Mouse (Mus musculus) erythroblast, embryonic 14.5 days (primary cell): ENCODE results near the gene Bco1.

Experiments used
- GATA1 ChIP-seq: IDR thresholded peaks from 2 replicates; pipeline ENCODE4 v1.6.1; 2012; ENCODE audit warnings: low read length, inconsistent platforms, mixed read lengths
- TAL1 ChIP-seq: IDR thresholded peaks from 3 replicates; pipeline ENCODE4 v1.6.1; 2012; ENCODE audit warnings: low read length, inconsistent platforms, mixed read lengths

DNA sequence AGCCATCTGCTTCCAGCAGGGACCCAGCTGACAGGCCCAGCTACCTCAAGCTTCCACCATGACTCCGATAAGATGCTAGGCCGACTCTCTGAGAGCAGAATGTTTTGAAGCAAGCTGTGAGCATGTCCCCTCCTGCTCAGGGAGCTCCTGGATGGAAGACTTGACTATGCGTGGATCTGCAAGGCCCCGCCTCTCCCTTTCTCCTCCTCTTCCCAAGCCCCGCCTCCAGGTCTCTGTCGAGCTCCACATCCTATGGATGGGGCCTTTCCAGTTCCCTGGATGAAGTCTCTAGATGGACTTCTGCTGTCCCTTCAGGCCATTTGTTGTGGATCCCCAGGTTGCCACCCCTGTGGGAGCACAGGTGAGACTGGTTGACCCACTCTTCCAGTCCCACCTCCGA, 36.6 kb upstream of the Bco1 start:
- TF ChIP-seq GATA1 (no peak), TAL1 (no peak)
